Mouse (Mus musculus) intestine, postnatal 0 days (tissue): ENCODE results near the gene Ptpn18. TPM values are rescaled to one million over a fixed set of nuclear protein-coding genes. Genes with fewer than 3 reads are reported as not detected.

Experiments used
- ATAC-seq: fragments of 200-750 bp; cut with Nextera tagmentation; 2 replicates; pipeline ENCODE4 v1.8.0; 2017; ENCODE audit warnings: mild to moderate bottlenecking, moderate TSS enrichment, moderate library complexity
- H3K27ac ChIP-seq: fragments of 300-500 bp; sonication (generic); 2 replicates; pipeline ENCODE4 v1.5.1; 2014; ENCODE audit warnings: mild to moderate bottlenecking, low read depth, low read length, moderate library complexity
- H3K27me3 ChIP-seq: fragments of 300-500 bp; sonication (generic); replicated peaks from 2 replicates; pipeline ENCODE4 v1.6.1; 2014; ENCODE audit warnings: low read length, mixed read lengths; ENCODE audit not compliant: control insufficient read depth, insufficient read depth
- H3K36me3 ChIP-seq: fragments of 300-500 bp; sonication (generic); 2 replicates; pipeline ENCODE4 v1.6.1; 2014; ENCODE audit warnings: mild to moderate bottlenecking, moderate library complexity; ENCODE audit not compliant: control insufficient read depth, insufficient read depth
- H3K4me1 ChIP-seq: fragments of 300-500 bp; sonication (generic); replicated peaks from 2 replicates; pipeline ENCODE4 v1.6.1; 2014; ENCODE audit warnings: antibody characterized with exemption, low read length, mixed read lengths; ENCODE audit not compliant: control insufficient read depth, insufficient read depth
- H3K4me2 ChIP-seq: fragments of 300-500 bp; sonication (generic); replicated peaks from 2 replicates; pipeline ENCODE4 v1.6.1; 2014; ENCODE audit warnings: low read depth, mild to moderate bottlenecking, moderate library complexity
- H3K4me3 ChIP-seq: fragments of 300-500 bp; sonication (generic); 2 replicates; pipeline ENCODE4 v1.5.1; 2014; ENCODE audit warnings: low read depth, low read length
- H3K9ac ChIP-seq: fragments of 300-500 bp; sonication (generic); 2 replicates; pipeline ENCODE4 v1.6.1; 2014; ENCODE audit warnings: mild to moderate bottlenecking, low read depth, low read length
- H3K9me3 ChIP-seq: fragments of 300-500 bp; sonication (generic); 2 replicates; pipeline ENCODE4 v1.6.1; 2016; ENCODE audit warnings: mixed run types; ENCODE audit not compliant: control insufficient read depth
- CTCF ChIP-seq: sonication (generic); IDR thresholded peaks from 2 replicates; pipeline ENCODE4 v1.5.1; 2016; ENCODE audit warnings: low read depth, mild to moderate bottlenecking, control low read depth, antibody characterized with exemption, moderate library complexity
- WGBS: fragments of 180-500 bp; shearing (Covaris S2); extraction: QIAGEN DNeasy Blood & Tissue Kit; methylation state at CpG from one replicate; pipeline ENCODE4 v1.1.7; 2014; 5-methylcytosine and 5-hydroxymethylcytosine counted together
- polyA plus RNA-seq: library from polyadenylated mRNA; unstranded; fragments of >200 nt; fragmentation: Nextera tagmentation; extraction: Ambion mirVana; gene quantifications from 2 replicates; pipeline ENCODE4 v1.2.1, GENCODE M21; 2015

Ptpn18 gene
- polyA plus RNA-seq, 1 experiment from 2014 or later, result 35.3 TPM

GRCm38 (mm10) chr1:34485461-34486188 is 26.1 kb downstream of the Ptpn18 start:
- no peaks in the 10 kb centered on the region for H3K9me3 ChIP-seq
- peak overlapping the region; percentile 19 for H3K4me3 ChIP-seq
- 8% methylated on average over 25 of the region's 25 CpGs for WGBS
- H3K9ac ChIP-seq, result 0 out of 2 replicates have a peak overlapping the region, but pooled peaks have one; percentile 11
- H3K27me3 ChIP-seq, result no peaks in the 10 kb centered on the region
- no peaks in the 10 kb centered on the region for H3K36me3 ChIP-seq
- 0 out of 2 replicates have a peak, but pooled peaks cover 2% of the 10 kb centered on the region for H3K4me1 ChIP-seq
- peak overlapping the region; percentile 58 for H3K4me2 ChIP-seq
- ATAC-seq, result 0 out of 2 replicates have a peak, but pooled peaks have one; percentile 52
- TF ChIP-seq CTCF, result peak; percentile 92
- H3K27ac ChIP-seq, result 0 out of 2 replicates have a peak overlapping the region, but pooled peaks have one; percentile 35

DNA sequence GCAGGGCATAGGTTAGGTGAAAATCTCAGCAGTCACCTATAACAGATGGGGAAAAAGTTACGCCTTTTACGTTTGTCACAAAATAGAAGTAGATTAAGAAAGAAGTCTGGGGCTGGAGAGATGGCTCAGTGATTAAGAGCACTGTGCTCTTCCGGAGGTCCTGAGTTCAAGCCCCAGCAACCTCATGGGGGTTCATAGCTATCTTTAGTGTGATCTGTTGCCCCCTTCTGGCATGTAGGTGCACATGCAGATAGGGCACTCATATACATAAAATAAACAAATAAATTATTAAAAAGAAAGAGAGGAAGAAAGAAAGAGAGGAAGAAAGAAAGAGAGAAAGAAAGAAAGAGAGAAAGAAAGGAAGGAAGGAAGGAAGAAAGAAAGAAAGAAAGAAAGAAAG is 27.8 kb downstream of the Ptpn18 start:
- no peak for TF ChIP-seq CTCF
- Histone ChIP-seq H3K4me3 (no peak overlapping the region), H3K4me2 (no peak overlapping the region), H3K9me3 (no peaks in the 10 kb centered on the region), H3K36me3 (no peaks in the 10 kb centered on the region), H3K9ac (no peak overlapping the region), H3K27ac (no peak overlapping the region), H3K4me1 (no peaks in the 10 kb centered on the region), H3K27me3 (no peaks in the 10 kb centered on the region)
- WGBS, result 92% methylated on average over 3 of the region's 3 CpGs
- ATAC-seq, result no peak

- no peak for TF ChIP-seq CTCF
These were observed 30.4 kb downstream of the Ptpn18 start for GRCm38 (mm10) chr1:34489852-34490541.

GRCm38 (mm10) chr1:34491480-34491879 is 31.9 kb downstream of the Ptpn18 start:
- ATAC-seq, result no peak
- no peaks in the 10 kb centered on the region for H3K27me3 ChIP-seq
- H3K4me1 ChIP-seq, result no peaks in the 10 kb centered on the region
- no peak for TF ChIP-seq CTCF
- 88% methylated on average over 4 of the region's 4 CpGs for WGBS
- no peaks in the 10 kb centered on the region for H3K9me3 ChIP-seq
- no peak overlapping the region for H3K4me3 ChIP-seq
- H3K27ac ChIP-seq, result no peak overlapping the region
- no peak overlapping the region for H3K4me2 ChIP-seq
- H3K36me3 ChIP-seq, result no peaks in the 10 kb centered on the region
- no peak overlapping the region for H3K9ac ChIP-seq

More at GRCm38 (mm10) chr1:34489852-34490541, 30.4 kb downstream of the Ptpn18 start:
- Histone ChIP-seq H3K27me3 (no peaks in the 10 kb centered on the region), H3K9me3 (no peaks in the 10 kb centered on the region), H3K4me2 (no peak overlapping the region), H3K4me1 (no peaks in the 10 kb centered on the region), H3K4me3 (no peak overlapping the region), H3K36me3 (no peaks in the 10 kb centered on the region), H3K27ac (no peak overlapping the region), H3K9ac (no peak overlapping the region)
- 88% methylated on average over 6 of the region's 6 CpGs for WGBS
- ATAC-seq, result no peak

GRCm38 (mm10) chr1:34502991-34503390 is 43.4 kb downstream of the Ptpn18 start:
- Histone ChIP-seq H3K27me3 (no peaks in the 10 kb centered on the region), H3K4me2 (no peak overlapping the region), H3K4me1 (no peaks in the 10 kb centered on the region), H3K9ac (no peak overlapping the region), H3K4me3 (no peak overlapping the region), H3K27ac (no peak overlapping the region), H3K9me3 (no peaks in the 10 kb centered on the region), H3K36me3 (no peaks in the 10 kb centered on the region)
- no peak for TF ChIP-seq CTCF
- WGBS, result 58% methylated on average over 3 of the region's 3 CpGs
- ATAC-seq, result no peak

DNA sequence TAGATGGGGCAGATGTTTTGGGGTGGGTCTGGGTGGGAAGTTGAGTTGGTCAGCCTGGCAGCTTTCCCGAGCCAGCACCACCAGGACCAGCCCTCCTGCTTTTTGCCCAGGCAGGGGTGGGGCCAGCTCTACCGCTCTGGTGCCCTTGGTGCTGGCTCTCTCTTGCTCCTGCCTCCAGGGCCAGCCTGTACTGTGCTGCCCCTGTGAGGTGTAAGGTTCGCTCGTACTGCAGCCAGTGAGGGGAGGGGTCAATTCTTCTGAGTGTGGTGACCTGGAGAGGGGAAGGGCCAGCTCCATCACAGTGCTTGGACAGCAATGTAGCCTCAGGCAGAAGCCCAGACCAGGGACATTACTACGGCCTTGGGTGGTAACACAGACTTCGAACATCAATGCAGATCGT is 45.7 kb downstream of the Ptpn18 start:
- Histone ChIP-seq H3K9ac (no peak overlapping the region), H3K4me3 (no peak overlapping the region), H3K27ac (no peak overlapping the region), H3K4me2 (no peak overlapping the region), H3K9me3 (no peaks in the 10 kb centered on the region), H3K36me3 (no peaks in the 10 kb centered on the region), H3K27me3 (no peaks in the 10 kb centered on the region), H3K4me1 (no peaks in the 10 kb centered on the region)
- 0 out of 2 replicates have a peak, but pooled peaks have one; percentile 13 for ATAC-seq
- 59% methylated on average over 7 of the region's 7 CpGs for WGBS
- TF ChIP-seq CTCF, result no peak
